Mouse (Mus musculus) T-helper 1 cell (primary cell): ENCODE data around the gene Gabra4.
"Not testable (repeated sequence)": the region's sequence is repeated elsewhere in the genome, so short reads cannot be mapped to it uniquely, and the experiment has no call there.

ENCODE experiments used
- in situ Hi-C: fragments of 300-600 bp; cut with MboI, MseI; formaldehyde crosslinking; loops from one replicate; pipeline ENCODE4 v1.15.1; 2025; ENCODE audit warnings: high pct_unique_total_duplicates

Gabra4 gene

GRCm38 (mm10) chr5:71525486-71525885 lies 132.6 kb downstream of the Gabra4 start:
- in situ Hi-C loops, result not testable (repeated sequence)
